Mouse (Mus musculus) liver, adult 10 weeks (tissue): ENCODE measurements around the gene Appl2. TPM values are rescaled to one million over a fixed set of nuclear protein-coding genes. Genes with fewer than 3 reads are reported as not detected.

Experiments used
- polyA plus RNA-seq: library from polyadenylated mRNA; stranded (reverse); fragments of 350-450 nt; fragmentation: Illumina TruSeq; extraction: RNeasy Lipid Tissue Mini Kit (QIAGEN cat#74804); gene quantifications from one replicate; pipeline ENCODE4 v1.2.3, GENCODE M21; 2014; ENCODE audit warnings: low read depth, low replicate concordance

Appl2 gene
- 26.0 TPM for polyA plus RNA-seq

GRCm38 (mm10) chr10:83648131-83649020 is at the start of gene Appl2:
Appl2 (minus strand) TSS chr10:83648738.

Other genes starting within 250 kb of the Appl2 start
- not detected for gene Aldh1l2, start 114.6 kb downstream of the Appl2 start, polyA plus RNA-seq
- gene Washc4, start 105.0 kb downstream of the Appl2 start, polyA plus RNA-seq = 18.5 TPM
- not detected for gene 1500009L16Rik, start 74.1 kb upstream of the Appl2 start, polyA plus RNA-seq